Mouse (Mus musculus) heart, adult 9 months (tissue): ENCODE measurements around the gene Erc2.

Experiments used
- DNase-seq, 2 experiments: peaks; one replicate each; pipeline ENCODE4 v3.0.0; 2022; ENCODE audit warnings: low spot score in 2 of 2

Gene Erc2

DNA sequence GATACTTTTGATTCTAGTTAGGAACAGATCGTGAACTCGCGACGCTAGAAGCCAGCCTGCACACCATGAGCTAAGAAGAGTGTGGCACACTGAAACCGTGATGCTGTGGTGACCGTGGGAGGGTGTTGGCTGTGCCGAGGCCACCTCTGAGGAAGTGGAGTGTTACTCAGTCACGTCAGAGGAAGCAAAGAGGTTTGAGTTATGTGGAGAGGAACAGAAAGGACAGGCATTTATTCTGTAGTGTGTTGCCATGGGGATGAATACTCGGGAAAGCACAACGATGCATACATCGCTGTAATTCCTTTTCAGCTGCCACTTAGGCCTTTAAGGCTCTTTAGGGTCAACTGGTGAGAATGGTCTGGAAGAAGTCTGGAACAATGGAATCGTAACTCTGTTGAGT lies 445.8 kb downstream of the Erc2 start:
- no peak for DNase-seq

DNA sequence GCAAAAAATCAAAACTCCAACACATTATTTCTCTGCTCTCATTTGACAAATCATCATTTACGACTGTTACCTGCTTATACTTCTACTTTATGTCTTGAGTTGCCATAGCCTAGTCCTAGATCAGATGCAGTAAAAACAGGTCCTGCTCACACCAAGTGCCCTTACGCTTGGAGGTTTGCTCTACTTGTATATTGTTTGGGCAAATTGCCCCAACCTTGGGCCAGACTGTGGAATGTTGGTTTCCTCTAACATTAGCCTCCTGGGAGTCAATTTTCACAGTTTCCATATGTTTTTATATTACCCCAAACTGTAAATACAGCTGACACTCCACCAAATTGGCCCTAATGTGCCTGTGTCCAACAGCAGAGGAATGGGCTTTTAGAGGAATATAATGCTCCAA lies 447.6 kb downstream of the Erc2 start:
- DNase-seq = no peak

DNA sequence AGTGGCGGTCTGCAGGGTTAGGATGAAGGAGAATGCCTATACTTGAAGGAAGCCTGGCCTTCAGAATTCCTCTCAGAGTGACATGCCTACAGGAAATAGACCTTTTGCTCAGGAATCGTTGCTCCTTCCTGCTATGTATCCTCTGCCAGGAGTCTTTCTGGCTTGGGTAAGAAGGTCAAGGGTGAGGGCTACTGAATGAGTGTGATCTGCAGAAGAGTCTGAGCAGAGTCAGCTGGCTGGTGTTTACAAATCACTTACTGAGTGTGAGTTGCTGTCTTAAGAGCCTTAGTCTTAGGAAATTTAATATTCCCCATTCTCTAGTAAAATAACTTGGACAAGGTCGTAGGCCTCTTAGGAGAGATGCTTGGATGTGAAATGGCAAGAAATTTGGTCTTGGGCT lies 450.3 kb downstream of the Erc2 start:
- DNase-seq = no peak

DNA sequence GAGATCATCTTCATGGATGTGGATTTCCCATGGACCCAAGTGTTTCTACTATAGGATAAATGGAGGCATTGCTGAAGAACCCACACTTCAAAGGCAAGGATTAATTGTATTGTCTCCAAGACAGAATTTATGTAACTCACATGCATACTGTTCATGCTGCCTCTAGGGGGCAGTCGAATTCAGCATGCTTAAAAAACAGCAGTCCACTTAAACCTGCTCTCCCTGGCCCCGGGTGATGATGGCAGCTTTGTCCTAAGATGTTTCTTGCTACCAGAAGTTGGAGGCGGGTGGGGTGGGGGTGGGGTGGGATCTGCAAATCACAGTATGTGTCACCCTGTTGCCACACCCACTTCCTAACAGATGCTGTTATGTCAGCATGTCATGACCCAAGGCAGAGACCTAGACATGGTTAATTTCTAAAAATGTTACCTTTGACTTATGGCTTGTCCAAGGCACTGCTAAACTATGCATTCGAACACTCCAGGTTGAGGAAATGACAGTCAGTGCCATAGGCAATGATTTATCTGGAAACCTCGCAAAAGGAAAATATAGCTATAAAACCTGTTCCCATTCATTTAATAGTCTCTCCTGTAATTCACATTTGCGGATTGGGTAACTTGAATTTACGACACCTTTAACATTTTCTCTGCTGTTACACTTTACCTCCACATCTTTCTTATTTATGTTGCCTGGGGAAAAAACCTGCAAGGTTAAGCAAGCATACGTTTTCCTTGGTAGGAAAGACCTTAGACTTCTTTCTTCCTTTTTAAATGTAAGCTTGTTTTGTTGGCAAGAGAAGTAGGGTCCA lies 467.6 kb downstream of the Erc2 start:
- DNase-seq = no peak

DNA sequence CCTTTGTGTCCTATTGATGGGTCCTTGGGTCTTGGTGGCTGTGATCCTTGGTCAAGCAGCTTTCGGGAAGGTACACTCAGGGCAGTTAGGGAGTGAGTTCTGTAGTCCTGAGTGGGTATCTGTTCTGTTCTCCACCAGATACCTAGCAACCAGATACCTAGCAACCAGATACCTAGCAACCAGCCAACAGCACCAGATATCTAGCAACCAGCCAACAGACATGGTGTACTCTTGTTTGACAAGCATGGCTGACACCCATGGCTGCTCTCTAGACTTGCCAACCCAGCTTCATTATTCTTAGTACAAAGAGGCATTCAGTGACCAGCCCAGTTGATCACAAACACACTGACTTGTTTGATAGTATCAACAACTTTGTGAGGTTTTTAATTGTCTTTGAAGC lies 469.1 kb downstream of the Erc2 start:
- no peak for DNase-seq

DNA sequence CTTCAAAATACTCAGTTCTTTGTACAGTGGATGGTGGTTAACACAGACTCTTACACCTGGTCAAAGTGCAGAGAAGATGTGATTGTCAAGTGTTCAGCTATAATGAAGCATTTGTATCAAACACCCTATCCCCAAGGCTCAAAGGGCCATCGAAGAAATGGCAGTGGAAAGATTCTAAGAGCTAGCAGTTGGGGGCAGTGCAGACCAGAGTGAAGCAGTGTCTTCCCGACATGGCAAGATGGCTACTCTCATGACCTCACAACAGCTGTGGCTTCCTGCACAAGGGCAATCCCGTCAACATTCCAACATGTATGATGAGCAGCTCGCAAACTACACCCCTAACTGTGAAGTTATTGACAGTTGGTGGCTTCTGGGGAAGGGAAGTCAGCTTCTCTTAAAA lies 471.0 kb downstream of the Erc2 start:
- no peak for DNase-seq

DNA sequence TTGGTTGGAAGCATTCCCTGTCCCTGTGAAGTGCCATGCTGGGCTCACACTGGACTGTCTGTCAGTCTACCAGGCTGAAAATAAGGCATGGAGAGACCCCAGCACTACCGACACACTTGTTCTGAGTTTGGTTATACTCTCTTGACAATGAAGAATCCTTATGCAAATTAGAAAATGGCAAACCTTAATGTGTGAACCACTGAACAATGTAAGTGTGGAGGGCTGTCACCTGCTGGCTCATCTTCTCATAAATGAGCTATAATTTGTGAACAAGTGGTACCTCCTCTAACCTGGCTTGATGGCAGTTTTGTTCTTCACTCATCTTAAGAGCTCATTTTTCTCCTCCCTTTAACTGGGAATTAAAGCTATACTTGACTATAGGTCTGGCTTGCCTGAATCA lies 471.7 kb downstream of the Erc2 start:
- DNase-seq = no peak

DNA sequence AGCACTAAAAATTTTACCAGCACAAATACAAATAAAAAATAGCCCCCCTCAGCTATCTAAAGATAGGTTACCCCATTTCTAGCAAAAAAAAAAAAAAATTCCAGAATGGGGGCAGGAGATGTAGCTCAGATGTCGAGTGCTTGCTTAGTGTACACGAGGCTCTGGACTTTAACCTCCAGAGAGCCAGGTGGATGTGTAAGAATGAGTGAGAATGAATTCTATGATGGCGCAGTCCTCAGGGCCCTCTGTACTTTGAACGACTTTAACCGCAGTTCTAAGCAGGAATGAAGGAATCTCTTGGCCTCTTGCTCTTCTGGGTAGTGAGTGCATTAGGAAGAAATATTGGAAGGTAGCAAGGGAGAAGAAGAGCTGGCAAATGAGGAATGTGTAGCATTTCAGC lies 476.9 kb downstream of the Erc2 start:
- no peak for DNase-seq

DNA sequence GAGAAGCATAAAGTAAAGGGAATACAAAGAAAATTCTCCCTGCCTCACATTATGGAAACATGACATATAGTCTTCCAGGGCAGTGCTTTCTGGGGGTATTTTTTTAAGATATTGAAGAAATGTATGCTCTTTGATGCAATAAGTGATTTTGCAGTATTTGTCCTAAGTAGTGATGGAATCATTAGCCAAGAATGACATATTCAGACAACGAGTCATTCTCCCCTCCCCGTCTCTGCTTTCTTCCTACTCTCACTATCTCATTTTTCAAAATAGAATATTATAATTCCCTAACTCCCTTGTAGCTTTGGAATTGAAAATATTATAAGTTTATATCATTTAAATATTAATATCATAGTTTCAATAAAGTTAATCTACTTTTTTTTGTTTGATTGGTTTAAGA lies 490.9 kb downstream of the Erc2 start:
- no peak for DNase-seq

DNA sequence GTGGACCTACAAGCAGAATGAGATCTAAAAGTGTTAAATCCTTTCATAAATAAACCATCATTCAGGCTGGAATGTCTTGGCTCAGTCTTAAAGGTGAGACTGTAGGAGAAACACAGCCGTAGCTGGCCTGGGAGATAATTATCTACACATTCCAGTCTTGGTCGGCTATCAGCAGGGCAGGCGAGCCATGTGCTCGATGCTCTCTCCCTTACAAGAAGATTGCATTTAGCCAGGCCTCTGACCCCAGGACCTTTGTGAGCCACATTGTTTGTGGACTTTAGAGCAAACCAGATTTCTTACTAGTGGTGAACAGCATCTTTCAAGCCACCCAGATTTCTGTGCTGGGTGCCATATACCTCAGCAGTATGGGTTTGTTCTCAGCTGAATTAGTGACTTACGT lies 498.6 kb downstream of the Erc2 start:
- no peak for DNase-seq

DNA sequence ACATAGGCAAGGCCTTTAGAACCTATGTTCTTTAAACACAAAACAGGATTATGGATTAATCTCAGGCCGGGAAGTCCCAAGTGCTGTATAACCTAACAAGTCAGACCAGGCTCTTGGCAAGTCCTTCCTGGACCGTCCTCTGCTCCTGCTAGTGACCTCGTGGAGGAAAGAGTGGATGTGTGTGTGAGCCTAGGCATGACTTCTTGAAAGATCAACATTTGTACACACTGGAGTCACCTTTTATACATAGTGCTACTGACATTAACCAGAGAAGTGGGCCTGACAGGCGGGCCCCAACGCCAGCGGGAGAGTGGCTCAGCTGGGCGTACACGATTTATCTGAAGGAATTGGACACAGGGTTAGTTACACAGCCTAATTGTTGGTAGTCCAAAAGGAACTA lies 504.6 kb downstream of the Erc2 start:
- DNase-seq = no peak

DNA sequence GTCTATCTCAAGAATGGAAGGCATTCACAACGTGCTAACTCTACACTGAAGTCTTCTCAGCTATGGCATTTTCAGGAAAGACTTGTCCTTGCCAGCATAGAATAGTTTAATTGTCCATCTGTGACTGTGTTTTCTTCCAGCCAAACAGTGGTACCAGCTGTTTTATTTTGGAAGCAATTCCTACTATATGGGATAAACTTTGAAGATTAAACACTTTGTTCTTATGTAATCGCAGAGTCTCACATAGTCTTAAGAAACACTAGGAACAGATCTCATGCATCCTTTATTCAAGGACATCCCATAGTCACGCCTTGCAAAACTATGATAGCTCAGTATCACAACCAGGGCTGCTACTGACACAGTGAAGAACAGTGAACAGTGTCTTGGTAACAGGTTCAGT lies 506.8 kb downstream of the Erc2 start:
- no peak for DNase-seq

DNA sequence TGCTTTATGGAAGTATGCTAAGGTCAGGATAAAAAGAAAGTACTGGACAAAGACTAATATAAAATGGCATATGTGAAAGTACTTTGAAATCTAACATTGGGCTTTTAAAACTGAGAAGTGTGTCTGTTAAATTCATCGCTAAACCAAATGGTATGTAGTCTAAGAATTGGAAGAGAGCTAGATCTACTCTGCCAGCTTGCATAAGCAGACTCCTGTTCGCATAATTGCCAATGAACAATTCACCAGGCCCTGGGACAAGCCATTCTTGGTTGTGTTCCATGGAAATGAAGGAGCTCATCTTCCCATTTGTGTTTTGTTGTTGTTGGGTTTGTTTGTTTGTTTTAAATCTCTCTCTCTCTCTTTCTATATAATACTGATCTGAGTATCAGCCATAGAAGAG lies 521.8 kb downstream of the Erc2 start:
- no peak for DNase-seq

DNA sequence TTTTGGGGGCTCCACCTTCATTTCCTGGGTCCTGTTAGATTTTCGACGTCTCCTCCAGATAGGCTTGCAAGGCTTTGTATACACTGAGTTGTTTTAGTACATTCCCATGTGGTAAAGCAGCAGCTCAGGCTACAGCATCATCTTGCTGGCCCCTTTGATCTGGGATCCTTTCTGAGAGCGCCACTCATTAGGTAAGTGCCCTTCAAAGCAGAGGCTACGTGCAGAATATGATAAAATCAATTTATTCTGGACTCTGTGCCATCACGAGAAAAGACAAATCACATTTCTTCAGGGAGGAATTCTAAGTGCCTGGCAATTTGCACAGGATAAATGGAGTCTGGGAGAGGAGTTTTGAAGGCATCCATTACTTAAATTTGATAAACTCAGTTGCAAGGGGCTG lies 525.0 kb downstream of the Erc2 start:
- DNase-seq = no peak

DNA sequence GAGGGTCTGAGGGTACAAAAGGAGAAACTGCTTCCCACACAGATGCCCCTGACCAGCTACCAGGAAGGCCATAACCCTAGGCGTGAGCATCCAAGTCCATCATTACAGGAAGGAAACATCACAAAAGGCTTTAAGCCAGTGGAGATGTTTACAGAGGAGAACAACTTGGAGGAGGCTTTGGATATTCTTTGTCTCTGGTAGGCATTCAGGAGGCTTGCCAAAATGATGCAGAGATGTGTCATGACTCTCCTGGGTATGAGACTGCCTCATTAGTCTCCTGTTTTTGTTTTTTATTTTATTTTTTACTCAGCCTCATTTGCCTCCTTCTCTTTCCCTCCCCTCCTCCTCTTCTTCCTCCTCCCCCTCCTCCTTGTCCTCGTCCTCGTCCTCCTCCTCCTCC lies 528.7 kb downstream of the Erc2 start:
- no peak for DNase-seq

DNA sequence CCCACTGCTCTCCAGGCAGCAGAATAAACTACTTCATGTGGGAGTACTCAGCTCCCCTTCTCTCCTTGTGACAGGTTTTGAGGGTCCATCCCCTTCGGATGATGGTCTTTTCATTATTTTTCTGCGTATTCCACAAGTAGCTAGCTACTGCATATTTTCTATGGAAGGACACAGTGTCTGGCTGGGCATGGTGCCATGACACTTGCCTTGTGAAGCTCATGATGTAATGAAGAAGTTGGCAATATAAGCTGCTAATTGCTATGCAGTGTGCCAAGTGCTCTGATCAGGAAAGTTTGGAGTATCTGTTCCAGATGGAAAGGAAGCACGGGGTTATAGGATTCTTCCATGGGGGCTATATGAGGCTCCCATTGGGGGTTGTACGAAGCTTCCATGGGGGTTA lies 533.5 kb downstream of the Erc2 start:
- peak in 1 of 2 experiments; percentile 1 for DNase-seq

DNA sequence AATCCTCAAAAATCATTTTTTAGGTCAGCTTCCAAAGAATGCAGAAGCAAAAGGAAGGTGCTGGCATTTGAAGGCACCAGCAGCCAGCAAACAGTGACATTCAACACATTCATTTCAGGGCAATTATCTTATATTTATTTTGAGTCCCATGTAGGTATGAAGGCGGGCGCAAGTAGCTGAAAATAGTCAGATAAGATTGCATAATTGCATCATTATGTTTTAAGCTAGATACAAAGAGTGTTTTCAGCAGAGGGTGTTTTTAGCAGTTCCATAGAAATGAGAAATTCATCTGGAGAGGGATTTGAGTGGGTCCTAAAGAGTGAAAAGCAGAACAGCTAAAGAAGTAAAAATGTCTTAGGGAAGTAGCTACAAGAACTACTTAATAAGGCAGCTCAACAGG lies 538.6 kb downstream of the Erc2 start:
- no peak for DNase-seq

DNA sequence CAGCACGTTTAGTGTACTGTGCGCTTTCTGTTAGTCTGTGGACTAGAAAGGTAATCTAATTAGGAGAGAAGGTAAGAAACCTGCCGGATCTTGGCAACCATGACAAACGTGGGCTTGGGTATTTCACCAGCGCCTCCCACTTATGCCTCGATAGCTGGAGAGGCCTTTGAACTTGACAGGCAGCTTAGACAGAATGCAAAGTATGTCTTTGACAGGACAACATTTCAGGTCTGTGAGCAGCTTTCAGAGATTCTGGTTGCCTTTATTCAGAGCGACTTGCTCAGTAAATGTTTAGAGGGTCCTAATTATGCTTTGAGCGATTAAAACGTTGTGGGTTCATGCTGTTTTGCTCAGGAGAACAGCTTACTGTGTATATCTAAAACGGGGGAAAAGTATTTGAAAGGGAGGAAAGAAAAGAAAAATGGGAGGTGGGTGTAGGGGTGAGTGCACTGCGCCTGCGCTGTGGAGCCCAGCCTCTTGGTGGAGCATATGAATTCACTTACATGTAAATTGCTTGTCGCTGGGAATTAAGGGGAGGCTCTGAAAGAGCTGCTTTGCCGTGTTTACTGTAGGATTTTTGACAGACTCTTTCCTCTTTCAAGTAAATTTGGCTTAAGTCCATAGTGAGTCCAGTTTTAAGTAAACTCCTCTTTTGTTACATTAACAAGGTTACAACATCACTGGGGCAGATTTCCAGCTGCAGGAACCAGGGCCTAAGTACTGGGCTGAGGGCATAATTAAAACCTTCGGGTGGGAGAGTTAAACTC lies 542.6 kb downstream of the Erc2 start:
- DNase-seq = no peak

DNA sequence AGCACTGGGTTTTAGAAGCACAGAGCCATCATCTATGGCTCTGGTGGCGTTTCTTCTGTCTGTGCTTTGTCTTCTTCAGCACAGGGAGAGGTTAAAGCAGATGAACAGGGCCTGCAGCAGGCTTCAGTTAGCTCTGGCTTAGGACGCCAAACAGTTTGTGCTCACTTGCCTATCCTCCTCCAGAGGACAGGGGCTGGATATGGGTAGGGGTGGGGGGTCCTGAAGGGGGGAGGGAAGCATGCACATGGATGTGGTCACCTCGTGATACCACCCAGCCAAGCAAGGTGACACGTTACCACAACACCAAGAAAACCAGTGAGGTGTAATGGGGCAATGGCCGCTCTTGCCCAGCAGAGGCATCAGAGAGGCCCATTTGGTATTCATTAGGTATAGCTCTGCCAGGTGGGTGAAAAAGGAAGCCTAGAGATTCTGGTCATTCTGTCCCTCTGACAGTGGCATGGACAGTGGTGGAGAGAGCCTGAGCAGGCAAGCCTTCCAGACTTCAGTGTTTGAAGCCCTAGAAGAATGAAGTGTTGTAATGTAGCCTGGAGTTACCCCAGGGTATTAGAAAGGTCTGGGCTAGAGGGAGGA lies 543.5 kb downstream of the Erc2 start:
- DNase-seq = no peak

DNA sequence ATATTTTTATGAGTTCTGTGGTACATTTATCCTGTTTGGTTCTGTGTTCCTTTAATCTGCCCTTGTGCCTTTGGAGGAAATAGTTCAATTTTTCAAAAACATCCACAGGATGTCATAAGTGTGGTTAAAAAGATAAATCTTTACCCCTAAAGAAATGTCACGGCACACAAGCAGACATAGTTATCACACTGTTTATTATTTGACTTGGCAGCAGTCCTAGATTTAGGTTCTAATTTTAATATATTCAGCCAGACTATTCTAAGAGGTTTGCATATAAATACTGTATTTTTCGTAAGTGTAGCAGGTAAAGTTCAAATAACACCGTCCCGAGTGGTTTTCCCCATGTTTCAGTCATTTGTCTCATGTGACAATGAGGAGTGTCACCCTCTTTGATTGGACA lies 548.5 kb downstream of the Erc2 start:
- no peak for DNase-seq

DNA sequence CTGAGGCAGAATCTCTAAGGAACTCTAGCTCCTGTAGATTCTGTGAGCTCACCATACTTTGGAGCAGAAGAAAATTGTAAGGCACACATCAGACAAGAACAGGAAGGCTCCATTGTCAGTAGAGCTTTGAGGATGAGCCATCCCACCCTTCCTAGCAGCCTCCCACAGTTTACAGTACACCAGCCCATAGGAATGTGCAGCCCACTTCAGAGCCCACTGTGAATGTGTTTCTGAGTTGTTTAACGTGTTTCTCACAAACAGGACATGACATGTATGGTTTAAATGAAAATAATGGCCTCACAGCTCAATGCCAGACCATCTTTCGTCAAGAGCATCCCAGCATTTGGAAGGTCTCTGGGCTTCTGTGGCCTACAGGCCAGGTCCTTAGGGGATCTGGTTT lies 549.1 kb downstream of the Erc2 start:
- DNase-seq = no peak

DNA sequence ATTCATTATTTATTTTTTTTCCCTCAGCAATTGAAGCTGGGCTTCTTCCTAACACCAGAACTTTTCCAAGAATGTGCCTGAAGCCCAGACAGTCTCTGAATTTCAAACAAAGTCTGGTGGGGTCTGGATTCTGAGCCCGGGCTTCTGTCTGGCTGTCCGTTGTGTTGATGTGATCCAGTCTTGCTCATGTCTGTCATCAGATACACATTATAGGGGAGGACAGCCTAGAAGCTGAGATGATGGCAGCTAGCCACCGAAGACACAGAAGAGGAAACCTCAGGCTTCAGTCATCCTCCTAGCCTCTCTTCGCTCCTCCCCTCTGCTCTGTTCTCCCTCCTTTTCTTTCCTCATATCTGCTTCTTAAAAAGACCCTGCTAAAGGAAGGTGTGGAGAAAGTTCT lies 551.5 kb downstream of the Erc2 start:
- DNase-seq = no peak
